Mouse (Mus musculus) CH12.LX (cell line): ENCODE data around the gene Dexi. TPM values are rescaled to one million over a fixed set of nuclear protein-coding genes. Genes with fewer than 3 reads are reported as not detected.
A peak's percentile ranks its signal among the peaks of the same experiment; 100 is the strongest.

ENCODE experiments used
- DNase-seq: peaks from one replicate; pipeline ENCODE4 v3.0.0-alpha.2; 2013; ENCODE audit errors: extremely low read depth
- H3K27ac ChIP-seq: 2 replicates; pipeline ENCODE4 v1.5.1; 2012; ENCODE audit warnings: low read depth, mild to moderate bottlenecking, control low read depth, moderate library complexity; ENCODE audit not compliant: insufficient read depth
- H3K27me3 ChIP-seq: replicated peaks from 2 replicates; pipeline ENCODE3; 2012; ENCODE audit warnings: inconsistent platforms
- H3K36me3 ChIP-seq, 2 experiments: replicated peaks in 1 of 2; 2 replicates each; pipeline versions ENCODE3 to v1.6.1; 2012; ENCODE audit warnings: inconsistent platforms in 1 of 2, low read length in 1 of 2, mild to moderate bottlenecking in 1 of 2, mixed read lengths in 1 of 2, moderate library complexity in 1 of 2; ENCODE audit not compliant: control insufficient read depth in 1 of 2, insufficient read depth in 1 of 2
- H3K4me1 ChIP-seq, 2 experiments: 2 replicates each; pipeline ENCODE4 v1.6.1; 2012; ENCODE audit warnings: inconsistent platforms in 1 of 2, moderate library complexity in 1 of 2; ENCODE audit not compliant: insufficient read depth in 2 of 2, control insufficient read depth in 1 of 2
- H3K4me2 ChIP-seq: 2 replicates; pipeline ENCODE4 v1.6.1; 2012; ENCODE audit warnings: low read depth, mild to moderate bottlenecking, control low read depth; ENCODE audit not compliant: poor library complexity, insufficient read depth, severe bottlenecking
- H3K4me3 ChIP-seq, 3 experiments: fragments of 150-350 bp in 1 of 3; sonication (generic) in 1 of 3; replicated peaks in 1 of 3; 2 replicates each; pipeline versions ENCODE3 to v1.5.1; 2011 to 2012; ENCODE audit warnings: low read depth in 2 of 3, low read length in 2 of 3, mild to moderate bottlenecking in 2 of 3, moderate library complexity in 2 of 3, control low read depth in 1 of 3, improper control_type of control experiment in 1 of 3, inconsistent platforms in 1 of 3, mixed read lengths in 1 of 3; ENCODE audit not compliant: poor library complexity in 1 of 3
- H3K79me2 ChIP-seq: replicated peaks from 2 replicates; pipeline ENCODE4 v1.6.1; 2012; ENCODE audit warnings: mild to moderate bottlenecking, moderate library complexity; ENCODE audit not compliant: control insufficient read depth, poor library complexity, insufficient read depth, severe bottlenecking; ENCODE audit errors: extremely low read depth
- H3K9ac ChIP-seq: 2 replicates; pipeline ENCODE4 v1.6.1; 2012; ENCODE audit warnings: low read depth, mild to moderate bottlenecking, control low read depth, moderate library complexity; ENCODE audit not compliant: insufficient read depth
- H3K9me3 ChIP-seq: replicated peaks from 2 replicates; pipeline ENCODE3; 2012; ENCODE audit warnings: low read length, inconsistent platforms, mixed read lengths
- CTCF ChIP-seq, 2 experiments: IDR thresholded peaks in 1 of 2; conservative IDR thresholded peaks in 1 of 2; 2 replicates each; pipeline ENCODE4 v1.5.1; 2011 to 2012; ENCODE audit warnings: low read depth in 2 of 2, low read length in 2 of 2, improper control_type of control experiment in 1 of 2, inconsistent platforms in 1 of 2, mild to moderate bottlenecking in 1 of 2, moderate library complexity in 1 of 2
- EP300 ChIP-seq: IDR thresholded peaks from 2 replicates; pipeline ENCODE4 v1.6.1; 2011; ENCODE audit warnings: low read length, improper control_type of control experiment
- ETS1 ChIP-seq: conservative IDR thresholded peaks from 2 replicates; pipeline ENCODE4 v1.6.1; 2012; ENCODE audit warnings: low read depth, mild to moderate bottlenecking, inconsistent platforms, low read length, improper control_type of control experiment, moderate library complexity
- JUND ChIP-seq: conservative IDR thresholded peaks from 2 replicates; pipeline ENCODE4 v1.6.1; 2011; ENCODE audit warnings: low read depth, low read length, improper control_type of control experiment
- MAX ChIP-seq: IDR thresholded peaks from 2 replicates; pipeline ENCODE4 v1.6.1; 2011; ENCODE audit warnings: low read length, improper control_type of control experiment
- MEF2A ChIP-seq: IDR thresholded peaks from 2 replicates; pipeline ENCODE4 v1.6.1; 2014; ENCODE audit warnings: low read depth, mild to moderate bottlenecking, inconsistent platforms, low read length, improper control_type of control experiment, borderline replicate concordance
- NRF1 ChIP-seq: IDR thresholded peaks from 2 replicates; pipeline ENCODE4 v1.6.1; 2014; ENCODE audit warnings: low read depth, mild to moderate bottlenecking, inconsistent platforms, low read length, improper control_type of control experiment, moderate library complexity
- POLR2A ChIP-seq: IDR thresholded peaks from 2 replicates; pipeline ENCODE4 v1.6.1; 2011; ENCODE audit warnings: low read depth, mild to moderate bottlenecking, improper control_type of control experiment, low read length
- POLR2AphosphoS2 ChIP-seq: IDR thresholded peaks from 2 replicates; pipeline ENCODE4 v1.6.1; 2011; ENCODE audit warnings: low read depth, low read length, improper control_type of control experiment
- RAD21 ChIP-seq: IDR thresholded peaks from 2 replicates; pipeline ENCODE4 v1.6.1; 2011; ENCODE audit warnings: low read depth, mild to moderate bottlenecking, low read length, improper control_type of control experiment, moderate library complexity
- SMC3 ChIP-seq: IDR thresholded peaks from 2 replicates; pipeline ENCODE4 v1.6.1; 2011; ENCODE audit warnings: low read depth, low read length, improper control_type of control experiment
- USF2 ChIP-seq: conservative IDR thresholded peaks from 2 replicates; pipeline ENCODE4 v1.6.1; 2011; ENCODE audit warnings: low read depth, low read length, improper control_type of control experiment
- ZKSCAN1 ChIP-seq: IDR thresholded peaks from 2 replicates; pipeline ENCODE4 v1.6.1; 2012; ENCODE audit warnings: low read depth, inconsistent platforms, low read length, improper control_type of control experiment, borderline replicate concordance
- ZMIZ1 ChIP-seq: IDR thresholded peaks from 2 replicates; pipeline ENCODE4 v1.6.1; 2012; ENCODE audit warnings: low read depth, mild to moderate bottlenecking, inconsistent platforms, low read length, improper control_type of control experiment
- dilution Hi-C: fragments of 300-500 bp; cut with MboI; formaldehyde crosslinking; loops from 2 replicates; pipeline ENCODE4 v1.14.3; 2020; ENCODE audit warnings: low sequenced_read_pairs; ENCODE audit not compliant: extremely low pct_unique_long_range_greater_than_20kb, extremely low pct_ligation_motif_present
- in situ Hi-C: fragments of 300-500 bp; cut with MboI; formaldehyde crosslinking; loops from 3 replicates; pipeline ENCODE4 v1.14.3; 2019; ENCODE audit warnings: low sequenced_read_pairs, low pct_ligation_motif_present, low pct_unique_long_range_greater_than_20kb, mixed read lengths
- polyA plus RNA-seq: library from polyadenylated mRNA; unstranded; fragments of >175 nt; gene quantifications from 2 replicates; pipeline ENCODE4 v1.2.1, GENCODE M21; 2012; ENCODE audit warnings: low read depth; ENCODE audit not compliant: insufficient read length
- total RNA-seq, 2 experiments: library from RNA; depleted of rRNA; stranded (reverse); fragments of 300-350 nt in 1 of 2; fragments of >200 nt in 1 of 2; gene quantifications; 2 replicates each; pipeline ENCODE4 v1.2.3; 2012 to 2014

Gene Dexi
- total and polyA plus RNA-seq, 3 experiments: 11.3 to 19.6 (median 14.1) TPM

DNA sequence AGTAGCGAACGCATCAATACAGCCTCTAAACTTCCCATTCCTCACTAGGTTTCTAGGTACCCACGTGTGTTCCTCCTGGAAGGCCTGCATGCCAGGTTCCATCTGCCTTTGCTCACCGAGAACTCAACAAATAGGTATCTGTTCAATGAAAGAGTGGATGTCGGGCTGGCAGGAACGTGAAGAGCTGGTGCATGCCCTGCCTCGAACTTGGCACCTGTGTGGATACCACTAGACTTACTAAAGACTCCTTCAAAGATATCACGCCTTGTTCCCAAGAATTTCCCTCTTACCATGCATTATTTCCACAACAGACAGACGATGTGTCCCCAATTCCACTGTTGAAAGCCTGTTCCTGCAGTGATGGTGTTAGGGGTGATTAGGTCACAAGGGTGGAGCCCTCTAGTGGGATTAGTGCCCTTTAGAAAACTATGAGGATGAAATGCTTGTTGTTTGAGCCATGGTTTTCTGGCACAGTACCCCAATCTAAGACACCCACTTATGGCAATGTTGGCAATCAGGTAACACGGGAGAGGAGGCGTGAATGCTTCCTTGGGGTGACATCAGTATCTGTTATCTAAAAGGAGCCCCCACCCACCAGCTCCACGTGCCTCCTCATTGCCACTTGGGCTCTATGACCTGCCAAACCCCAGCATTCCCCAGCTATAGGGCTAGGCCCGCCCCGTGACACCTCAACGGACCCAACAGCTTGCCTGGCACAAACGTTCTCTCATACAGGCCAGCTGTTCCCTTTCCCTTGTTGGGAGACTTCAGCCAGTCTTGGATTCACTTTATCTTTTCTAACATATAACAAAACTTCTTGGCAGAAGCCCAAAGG lies 1.9 kb downstream of the Dexi start:
- no peaks in the 10 kb centered on the region for H3K9me3 ChIP-seq
- H3K4me2 ChIP-seq: peak overlapping the region; percentile 75
- peak overlapping the region; percentile 66 to 82 (median 76) for H3K4me3 ChIP-seq
- H3K36me3 ChIP-seq: peaks cover 0 to 37% of the 10 kb centered on the region in 2 experiments
- peaks cover 5% of the 10 kb centered on the region; the same call in 1 of the 2 replicates for H3K79me2 ChIP-seq
- peaks cover 2% of the 10 kb centered on the region for H3K27me3 ChIP-seq
- H3K4me1 ChIP-seq: peaks cover 12 to 61% of the 10 kb centered on the region in 2 experiments
- dilution Hi-C loops (no loop called here), in situ Hi-C loops (loop anchor here (25.0 kb wide), 1 partner anchor 454 kb away; no protein-coding TSS in a partner anchor)
- no peak overlapping the region for H3K27ac ChIP-seq
- no peak for TF ChIP-seq MAX
- TF ChIP-seq POLR2AphosphoS2: no peak
- TF ChIP-seq CTCF (conservative IDR thresholded peaks at IDR 0.05 in 1 of 2, IDR thresholded peaks at IDR 0.05 in 1 of 2; ENCODE audit: low read depth in 2 of 2, low read length in 2 of 2): peak in 1 of 2 experiments; percentile 59; a peak in 2 of 4 replicates
- peak; percentile 21 for TF ChIP-seq RAD21
- TF ChIP-seq EP300: no peak
- peak; percentile 49 for TF ChIP-seq SMC3
- no peak for DNase-seq
- peak overlapping the region; percentile 18 for H3K9ac ChIP-seq

DNA sequence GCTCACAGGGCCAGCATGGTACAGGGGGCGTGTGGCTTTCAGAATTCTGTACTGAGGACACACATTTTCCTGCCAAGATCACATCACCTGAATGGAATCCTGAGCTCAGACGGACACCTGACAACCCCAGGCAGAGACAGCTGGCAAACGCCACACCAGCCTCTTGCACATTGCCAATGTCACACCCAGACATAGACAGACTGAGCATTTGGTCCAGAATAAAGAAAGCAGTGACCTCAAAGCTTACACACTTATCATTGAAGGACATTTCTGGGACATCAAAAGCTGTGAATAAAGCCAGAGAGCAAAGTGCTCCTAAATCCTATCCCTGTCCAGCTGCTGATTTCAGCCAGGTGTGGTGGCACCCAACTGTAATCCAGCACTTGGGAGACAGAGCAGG lies 5.9 kb downstream of the Dexi start:
- Histone ChIP-seq H3K36me3 (peaks cover 2 to 73% of the 10 kb centered on the region in 2 experiments), H3K4me3 (no peak overlapping the region)
- no peak for DNase-seq

DNA sequence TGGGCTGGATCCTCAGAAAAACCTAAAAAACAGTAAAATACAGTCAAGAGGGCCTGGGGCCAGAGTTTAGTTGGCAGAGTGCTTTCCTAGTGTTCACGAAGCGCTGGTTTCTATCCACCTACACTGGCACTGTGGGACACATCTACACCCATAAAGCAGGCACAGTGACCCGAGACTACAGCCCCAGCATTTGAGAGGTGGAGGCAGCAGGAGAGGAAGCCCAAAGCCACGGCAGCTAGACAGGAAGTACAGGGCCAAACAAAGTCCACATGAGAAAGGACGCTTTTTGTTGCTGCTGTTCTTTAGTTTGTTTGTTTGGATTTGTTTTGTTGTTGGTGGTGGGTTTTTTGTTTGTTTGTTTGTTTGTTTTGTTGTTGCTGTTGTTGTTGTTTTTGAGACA lies 6.5 kb downstream of the Dexi start:
- dilution Hi-C loops: no loop called here
- H3K36me3 ChIP-seq: peaks cover 8 to 79% of the 10 kb centered on the region in 2 experiments
- H3K4me2 ChIP-seq: no peak overlapping the region

More for the DNA sequence above, 5.9 kb downstream of the Dexi start:
- no peaks in the 10 kb centered on the region for H3K79me2 ChIP-seq
- H3K27me3 ChIP-seq: no peaks in the 10 kb centered on the region
- no peaks in the 10 kb centered on the region for H3K9me3 ChIP-seq
- no peak overlapping the region for H3K9ac ChIP-seq
- H3K4me1 ChIP-seq: peaks cover 10 to 43% of the 10 kb centered on the region in 2 experiments
- no peak overlapping the region for H3K4me2 ChIP-seq
- TF ChIP-seq USF2: no peak
- dilution Hi-C loops: no loop called here
- in situ Hi-C loops: loop anchor here (25.0 kb wide), 1 partner anchor 450 kb away; no protein-coding TSS in a partner anchor
- no peak overlapping the region for H3K27ac ChIP-seq

More for the DNA sequence above, 6.5 kb downstream of the Dexi start:
- Histone ChIP-seq H3K9me3 (no peaks in the 10 kb centered on the region), H3K27me3 (no peaks in the 10 kb centered on the region), H3K27ac (no peak overlapping the region), H3K4me3 (no peak overlapping the region), H3K9ac (no peak overlapping the region), H3K79me2 (no peaks in the 10 kb centered on the region), H3K4me1 (peaks cover 10 to 37% of the 10 kb centered on the region in 2 experiments)
- DNase-seq: no peak
- in situ Hi-C loops: loop anchor here (25.0 kb wide), 1 partner anchor 449 kb away; no protein-coding TSS in a partner anchor
- TF ChIP-seq MEF2A (no peak), ETS1 (no peak), JUND (no peak), ZMIZ1 (no peak), POLR2A (no peak), NRF1 (no peak), ZKSCAN1 (no peak)
